Mouse (Mus musculus) limb, embryonic 14.5 days (tissue): ENCODE data around the gene G430095P16Rik. TPM values are rescaled to one million over a fixed set of nuclear protein-coding genes. Genes with fewer than 3 reads are reported as not detected.

Experiments used
- ATAC-seq: fragments of 200-750 bp; cut with Nextera tagmentation; 2 replicates; pipeline ENCODE4 v1.8.0; 2017; ENCODE audit warnings: low read depth, moderate number of reproducible peaks, moderate TSS enrichment; ENCODE audit not compliant: low FRiP score
- DNase-seq: peaks from one replicate; pipeline ENCODE4 v3.0.0-alpha.2; 2015; ENCODE audit warnings: low spot score
- H3K27ac ChIP-seq: fragments of 300-500 bp; sonication (generic); replicated peaks from 2 replicates; pipeline ENCODE4 v1.5.1; 2014; ENCODE audit warnings: low read depth, mild to moderate bottlenecking, low read length, moderate library complexity, mixed read lengths
- H3K27me3 ChIP-seq: fragments of 300-500 bp; sonication (generic); 2 replicates; pipeline ENCODE4 v1.6.1; 2014; ENCODE audit warnings: low read length, mixed read lengths; ENCODE audit not compliant: control insufficient read depth, insufficient read depth
- H3K36me3 ChIP-seq: fragments of 300-500 bp; sonication (generic); 2 replicates; pipeline ENCODE4 v1.6.1; 2014; ENCODE audit warnings: mild to moderate bottlenecking, low read length, moderate library complexity, mixed read lengths; ENCODE audit not compliant: control insufficient read depth, insufficient read depth
- H3K4me1 ChIP-seq: fragments of 300-500 bp; sonication (generic); 2 replicates; pipeline ENCODE4 v1.6.1; 2014; ENCODE audit warnings: antibody characterized with exemption, low read length, mixed read lengths; ENCODE audit not compliant: control insufficient read depth, insufficient read depth
- H3K4me2 ChIP-seq: fragments of 300-500 bp; sonication (generic); replicated peaks from 2 replicates; pipeline ENCODE4 v1.6.1; 2014; ENCODE audit warnings: low read depth, mild to moderate bottlenecking, low read length, moderate library complexity; ENCODE audit not compliant: severe bottlenecking
- H3K4me3 ChIP-seq: fragments of 300-500 bp; sonication (generic); replicated peaks from 2 replicates; pipeline ENCODE4 v1.5.1; 2014; ENCODE audit warnings: low read length
- H3K9ac ChIP-seq: fragments of 300-500 bp; sonication (generic); 2 replicates; pipeline ENCODE4 v1.6.1; 2014; ENCODE audit warnings: mild to moderate bottlenecking, low read depth, low read length, moderate library complexity; ENCODE audit not compliant: severe bottlenecking
- H3K9me3 ChIP-seq: fragments of 300-500 bp; sonication (generic); 2 replicates; pipeline ENCODE4 v1.6.1; 2016; ENCODE audit warnings: low read length; ENCODE audit not compliant: control insufficient read depth
- POLR2A ChIP-seq: fragments of 200-500 bp; IDR thresholded peaks from 2 replicates; pipeline ENCODE4 v1.8.0; 2012; ENCODE audit warnings: inconsistent platforms, mild to moderate bottlenecking, moderate library complexity, borderline replicate concordance; ENCODE audit not compliant: insufficient read depth, insufficient read length; ENCODE audit errors: extremely low read depth
- WGBS: fragments of 180-500 bp; shearing (Covaris S2); extraction: QIAGEN DNeasy Blood & Tissue Kit; methylation state at CpG from one replicate; pipeline ENCODE4 v1.1.7; 2014; 5-methylcytosine and 5-hydroxymethylcytosine counted together
- polyA plus RNA-seq, 2 experiments: library from polyadenylated mRNA; depleted of rRNA in 1 of 2; stranded (reverse) in 1 of 2; unstranded in 1 of 2; fragments of >200 nt; fragmentation: Nextera tagmentation in 1 of 2; extraction: Ambion mirVana in 1 of 2; gene quantifications; 2 replicates each; pipeline versions ENCODE4 v1.2.1 to v1.2.3; 2012 to 2014

The G430095P16Rik gene
- polyA plus RNA-seq, 2 experiments = 4.3 to 5.7 TPM

GRCm38 (mm10) chr8:84743517-84744420 lies 21.0 kb downstream of the G430095P16Rik start:
- Histone ChIP-seq H3K4me3 (no peak overlapping the region; the same call in none of the 2 replicates), H3K9me3 (no peaks in the 10 kb centered on the region), H3K4me1 (peaks cover 93% of the 10 kb centered on the region), H3K4me2 (peak overlapping the region; percentile 45), H3K27me3 (no peaks in the 10 kb centered on the region), H3K9ac (0 out of 2 replicates have a peak overlapping the region, but pooled peaks have one; percentile 53), H3K27ac (peak overlapping the region; percentile 99), H3K36me3 (peaks cover 12% of the 10 kb centered on the region)
- TF ChIP-seq POLR2A = no peak
- peak; percentile 14 for ATAC-seq
- peak; percentile 89 for DNase-seq
- 9% methylated on average over 14 of the region's 17 CpGs for WGBS

- DNase-seq (no peak), ATAC-seq (no peak)
- WGBS = 7% methylated on average over 17 of the region's 17 CpGs
- Histone ChIP-seq H3K9me3 (no peaks in the 10 kb centered on the region), H3K27me3 (no peaks in the 10 kb centered on the region), H3K9ac (peak overlapping the region; percentile 45), H3K36me3 (peaks cover 18% of the 10 kb centered on the region), H3K4me3 (peak overlapping the region; percentile 4; the same call in 1 of the 2 replicates), H3K4me1 (peaks cover 93% of the 10 kb centered on the region), H3K4me2 (peak overlapping the region; percentile 45), H3K27ac (peak overlapping the region; percentile 99)
- no peak for TF ChIP-seq POLR2A
Observed at GRCm38 (mm10) chr8:84745032-84745925, 22.5 kb downstream of the G430095P16Rik start.

GRCm38 (mm10) chr8:84749519-84749918 lies 26.7 kb downstream of the G430095P16Rik start:
- Histone ChIP-seq H3K36me3 (peaks cover 44% of the 10 kb centered on the region), H3K27me3 (no peaks in the 10 kb centered on the region), H3K27ac (peak overlapping the region; percentile 90), H3K4me3 (no peak overlapping the region), H3K9me3 (no peaks in the 10 kb centered on the region), H3K4me2 (peak overlapping the region; percentile 34), H3K4me1 (peaks cover 77% of the 10 kb centered on the region), H3K9ac (peak overlapping the region; percentile 41)
- 37% methylated on average over 16 of the region's 16 CpGs for WGBS
- TF ChIP-seq POLR2A = no peak
- ATAC-seq (peak; percentile 34; the same call in 1 of the 2 replicates), DNase-seq (peak; percentile 43)

GRCm38 (mm10) chr8:84752734-84753582 lies 30.2 kb downstream of the G430095P16Rik start:
- ATAC-seq (no peak), DNase-seq (no peak)
- Histone ChIP-seq H3K27ac (no peak overlapping the region), H3K4me1 (peaks cover 54% of the 10 kb centered on the region), H3K27me3 (no peaks in the 10 kb centered on the region), H3K9ac (no peak overlapping the region), H3K36me3 (peaks cover 52% of the 10 kb centered on the region), H3K4me3 (no peak overlapping the region), H3K4me2 (no peak overlapping the region), H3K9me3 (no peaks in the 10 kb centered on the region)
- 65% methylated on average over 6 of the region's 6 CpGs for WGBS
- no peak for TF ChIP-seq POLR2A
